Comparison of ENCODE assay signal across 8 mouse cellular contexts in genomic region chr2:166281137-166281536, GRCm38 (mm10).
DNase-seq lines count a peak whose midpoint lies in the region; ATAC-seq and TF ChIP-seq lines count a peak whose summit lies in the region.
"Not testable (repeated sequence)": the region's sequence is repeated elsewhere in the genome, so short reads cannot be mapped to it uniquely, and the experiment has no call there.

No protein-coding gene starts in this region.

- peak; percentile 51; the same call in 1 of the 2 replicates for ATAC-seq in cerebellum, adult (ENCODE audit: insufficient number of reproducible peaks, low FRiP score, low TSS enrichment)
- ATAC-seq in forebrain, embryonic 12.5 days (ENCODE audit: low FRiP score); neural tube, embryonic 12.5 days (ENCODE audit: low FRiP score, low read depth): not testable (repeated sequence)
- ATAC-seq in hindbrain, embryonic 15.5 days (ENCODE audit: low FRiP score, low read depth) = peak; percentile 59; the same call in 1 of the 2 replicates
- 0 out of 2 replicates have a peak, but pooled peaks have one; percentile 2 for ATAC-seq in kidney, embryonic 15.5 days (replicated peaks; ENCODE audit: low FRiP score)
- ATAC-seq in lung, embryonic 15.5 days (ENCODE audit: borderline replicate concordance, extremely low read depth, low FRiP score, low TSS enrichment) = peak; percentile 40; the same call in 1 of the 2 replicates
- 0 out of 2 replicates have a peak, but pooled peaks have one; percentile 17 for ATAC-seq in stomach, postnatal 0 days (ENCODE audit: low FRiP score, low TSS enrichment)

- TF ChIP-seq CTCF in stomach, postnatal 0 days (IDR thresholded peaks at IDR 0.05; ENCODE audit: low read depth) = not testable (repeated sequence)

- H3K27me3 ChIP-seq in forebrain, embryonic 12.5 days; heart, embryonic 10.5 days (ENCODE audit: insufficient read depth, poor library complexity, severe bottlenecking); hindbrain, embryonic 15.5 days; kidney, embryonic 15.5 days; lung, embryonic 15.5 days; neural tube, embryonic 12.5 days (replicated peaks); stomach, postnatal 0 days (ENCODE audit: control insufficient read depth, insufficient read depth, low read length): not testable (repeated sequence)

- H3K9ac ChIP-seq in forebrain, embryonic 12.5 days; hindbrain, embryonic 15.5 days; kidney, embryonic 15.5 days; lung, embryonic 15.5 days; neural tube, embryonic 12.5 days; stomach, postnatal 0 days (ENCODE audit: low read length): not testable (repeated sequence)

- not testable (repeated sequence) for H3K4me3 ChIP-seq in forebrain, embryonic 12.5 days (replicated peaks); heart, embryonic 10.5 days; hindbrain, embryonic 15.5 days; kidney, embryonic 15.5 days (replicated peaks); lung, embryonic 15.5 days; neural tube, embryonic 12.5 days; stomach, postnatal 0 days (ENCODE audit: low read depth, low read length)

- not testable (repeated sequence) for H3K9me3 ChIP-seq in forebrain, embryonic 12.5 days; heart, embryonic 10.5 days; hindbrain, embryonic 15.5 days; kidney, embryonic 15.5 days (replicated peaks); lung, embryonic 15.5 days; neural tube, embryonic 12.5 days; stomach, postnatal 0 days (ENCODE audit: control insufficient read depth, low read length)

- not testable (repeated sequence) for H3K4me2 ChIP-seq in forebrain, embryonic 12.5 days; hindbrain, embryonic 15.5 days; kidney, embryonic 15.5 days; lung, embryonic 15.5 days; neural tube, embryonic 12.5 days (replicated peaks); stomach, postnatal 0 days (replicated peaks; ENCODE audit: low read depth)

- DNase-seq in heart, embryonic 10.5 days (ENCODE audit: low spot score); stomach, postnatal 0 days (ENCODE audit: low spot score): not testable (repeated sequence)

- 0 out of 2 replicates have a peak overlapping the region, but pooled peaks have one; percentile 46 for H3K27ac ChIP-seq in forebrain, embryonic 12.5 days
- H3K27ac ChIP-seq in heart, embryonic 10.5 days = peak overlapping the region; percentile 62; the same call in 1 of the 2 replicates
- H3K27ac ChIP-seq in hindbrain, embryonic 15.5 days (replicated peaks) = 0 out of 2 replicates have a peak overlapping the region, but pooled peaks have one; percentile 42
- H3K27ac ChIP-seq in kidney, embryonic 15.5 days = peak overlapping the region; percentile 51; the same call in 1 of the 2 replicates
- not testable (repeated sequence) for H3K27ac ChIP-seq in lung, embryonic 15.5 days
- H3K27ac ChIP-seq in neural tube, embryonic 12.5 days = 0 out of 2 replicates have a peak overlapping the region, but pooled peaks have one; percentile 46
- peak overlapping the region; percentile 58; the same call in 1 of the 2 replicates for H3K27ac ChIP-seq in stomach, postnatal 0 days (replicated peaks)

- WGBS in forebrain, embryonic 12.5 days = 60% methylated on average over 1 of the region's 5 CpGs
- no CpG with 5 or more reads among the region's 5 CpGs for WGBS in heart, embryonic 10.5 days
- no CpG with 5 or more reads among the region's 5 CpGs for WGBS in hindbrain, embryonic 15.5 days
- WGBS in kidney, embryonic 15.5 days = no CpG with 5 or more reads among the region's 5 CpGs
- 80% methylated on average over 1 of the region's 5 CpGs for WGBS in lung, embryonic 15.5 days
- WGBS in neural tube, embryonic 12.5 days = no CpG with 5 or more reads among the region's 5 CpGs
- no CpG with 5 or more reads among the region's 5 CpGs for WGBS in stomach, postnatal 0 days

- TF ChIP-seq EP300 in stomach, postnatal 0 days (optimal IDR thresholded peaks at IDR 0.05) = not testable (repeated sequence)

- H3K36me3 ChIP-seq in forebrain, embryonic 12.5 days (replicated peaks); heart, embryonic 10.5 days; hindbrain, embryonic 15.5 days; kidney, embryonic 15.5 days; lung, embryonic 15.5 days; neural tube, embryonic 12.5 days; stomach, postnatal 0 days (ENCODE audit: control insufficient read depth, insufficient read depth, low read length): not testable (repeated sequence)

- H3K4me1 ChIP-seq in forebrain, embryonic 12.5 days; hindbrain, embryonic 15.5 days (replicated peaks); kidney, embryonic 15.5 days; lung, embryonic 15.5 days; neural tube, embryonic 12.5 days; stomach, postnatal 0 days (replicated peaks; ENCODE audit: control insufficient read depth, insufficient read depth): not testable (repeated sequence)
- peaks cover 13% of the 10 kb centered on the region for H3K4me1 ChIP-seq in heart, embryonic 10.5 days
